Mouse (Mus musculus) forebrain, embryonic 14.5 days (tissue): Measurements from ENCODE around the gene Lrmda. TPM values are rescaled to one million over a fixed set of nuclear protein-coding genes. Genes with fewer than 3 reads are reported as not detected.

Experiments
- ATAC-seq: fragments of 200-750 bp; cut with Nextera tagmentation; 2 replicates; pipeline ENCODE4 v1.8.0; 2017; ENCODE audit warnings: mild to moderate bottlenecking, moderate library complexity
- DNase-seq: peaks from one replicate; pipeline ENCODE4 v3.0.0-alpha.2; 2015; ENCODE audit warnings: low spot score
- H3K27ac ChIP-seq: fragments of 300-500 bp; sonication (generic); 2 replicates; pipeline ENCODE4 v1.5.1; 2014; ENCODE audit warnings: low read depth, mild to moderate bottlenecking, control low read depth, low read length, moderate library complexity
- H3K27me3 ChIP-seq: fragments of 300-500 bp; sonication (generic); replicated peaks from 2 replicates; pipeline ENCODE4 v1.6.1; 2014; ENCODE audit warnings: low read length, control low read depth, mixed read lengths; ENCODE audit not compliant: control insufficient read depth, insufficient read depth
- H3K36me3 ChIP-seq: fragments of 300-500 bp; sonication (generic); 2 replicates; pipeline ENCODE4 v1.6.1; 2014; ENCODE audit warnings: low read length, control low read depth; ENCODE audit not compliant: control insufficient read depth, insufficient read depth
- H3K4me1 ChIP-seq: fragments of 300-500 bp; sonication (generic); 2 replicates; pipeline ENCODE4 v1.6.1; 2014; ENCODE audit warnings: antibody characterized with exemption, low read length, control low read depth; ENCODE audit not compliant: control insufficient read depth, insufficient read depth
- H3K4me2 ChIP-seq: fragments of 300-500 bp; sonication (generic); 2 replicates; pipeline ENCODE4 v1.6.1; 2014; ENCODE audit warnings: mild to moderate bottlenecking, control low read depth, low read length
- H3K4me3 ChIP-seq: fragments of 300-500 bp; sonication (generic); 2 replicates; pipeline ENCODE4 v1.5.1; 2014; ENCODE audit warnings: low read depth, low read length, control low read depth
- H3K9ac ChIP-seq: fragments of 300-500 bp; sonication (generic); 2 replicates; pipeline ENCODE4 v1.6.1; 2014; ENCODE audit warnings: mild to moderate bottlenecking, low read length, control low read depth, moderate library complexity
- H3K9me3 ChIP-seq: fragments of 300-500 bp; sonication (generic); replicated peaks from 2 replicates; pipeline ENCODE4 v1.6.1; 2016; ENCODE audit warnings: low read length, control low read depth, mixed read lengths; ENCODE audit not compliant: control insufficient read depth
- WGBS: fragments of 180-500 bp; shearing (Covaris S2); extraction: QIAGEN DNeasy Blood & Tissue Kit; methylation state at CpG from one replicate; pipeline ENCODE4 v1.1.7; 2014; 5-methylcytosine and 5-hydroxymethylcytosine counted together
- polyA plus RNA-seq: library from polyadenylated mRNA; unstranded; fragments of >200 nt; fragmentation: Nextera tagmentation; extraction: Ambion mirVana; gene quantifications from 2 replicates; pipeline ENCODE4 v1.2.1, GENCODE M21; 2014

Lrmda gene
- polyA plus RNA-seq, 1 experiment from 2014 or later, result not detected

DNA sequence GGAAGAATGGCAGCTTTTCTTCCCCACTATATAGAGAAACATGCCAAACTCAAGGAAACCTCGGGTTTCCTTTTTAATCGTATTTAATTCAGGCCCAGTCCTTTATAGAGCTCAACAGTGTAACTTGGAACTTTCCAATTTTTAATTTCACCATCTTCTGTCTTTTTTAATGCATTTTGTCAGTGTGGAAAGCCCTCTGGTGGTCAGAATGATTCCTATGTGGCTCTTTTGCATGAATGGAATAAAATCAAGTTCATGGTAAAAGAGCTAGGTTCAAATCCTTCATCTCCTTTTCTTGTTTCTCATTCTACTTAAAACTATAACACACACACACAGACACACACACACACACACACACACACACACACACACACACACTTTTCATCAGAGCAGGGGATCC is 425.0 kb downstream of the Lrmda start:
- Histone ChIP-seq H3K4me3 (no peak overlapping the region), H3K9me3 (no peaks in the 10 kb centered on the region), H3K27ac (no peak overlapping the region), H3K4me1 (peaks cover 16% of the 10 kb centered on the region), H3K9ac (no peak overlapping the region), H3K36me3 (no peaks in the 10 kb centered on the region), H3K27me3 (peaks cover 9% of the 10 kb centered on the region), H3K4me2 (no peak overlapping the region)
- 72% methylated on average over 2 of the region's 2 CpGs for WGBS
- ATAC-seq (no peak), DNase-seq (no peak)

DNA sequence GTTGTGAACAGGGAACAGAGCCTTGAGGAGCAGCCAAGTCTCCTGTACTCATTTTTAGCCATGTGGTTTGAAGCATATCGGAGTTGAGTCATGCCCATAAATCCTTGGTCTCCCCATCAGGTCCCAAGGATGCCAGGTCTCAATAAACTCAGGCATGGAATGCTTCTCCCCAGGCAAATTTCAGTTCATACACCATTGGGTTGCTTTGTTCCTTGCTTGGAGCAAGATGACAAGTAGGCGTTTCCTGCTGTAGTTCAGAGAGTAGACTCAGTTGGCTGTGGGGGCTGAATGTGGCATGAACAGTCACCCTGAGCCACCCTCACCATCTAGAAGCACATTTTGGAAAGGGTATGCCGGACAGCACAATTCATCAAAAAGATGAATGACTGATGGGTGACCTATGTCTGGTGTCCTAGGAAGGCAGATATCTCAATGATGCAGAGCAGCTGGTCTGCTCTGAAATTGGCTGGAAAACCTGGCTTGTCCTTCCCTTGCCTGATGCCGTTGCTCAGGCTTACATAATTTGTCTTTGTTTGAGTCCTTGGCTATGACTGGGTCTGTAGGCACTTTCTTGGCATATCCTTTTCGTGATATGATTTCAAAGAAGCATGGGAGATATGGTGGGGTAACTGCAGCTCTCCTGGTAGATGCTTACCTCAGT is 425.8 kb downstream of the Lrmda start:
- DNase-seq (no peak), ATAC-seq (no peak)
- Histone ChIP-seq H3K4me3 (no peak overlapping the region), H3K36me3 (no peaks in the 10 kb centered on the region), H3K27ac (no peak overlapping the region), H3K4me1 (peaks cover 14% of the 10 kb centered on the region), H3K9ac (no peak overlapping the region), H3K4me2 (no peak overlapping the region), H3K27me3 (peaks cover 7% of the 10 kb centered on the region; the same call in 1 of the 2 replicates), H3K9me3 (no peaks in the 10 kb centered on the region)
- WGBS, result 89% methylated on average over 5 of the region's 5 CpGs

DNA sequence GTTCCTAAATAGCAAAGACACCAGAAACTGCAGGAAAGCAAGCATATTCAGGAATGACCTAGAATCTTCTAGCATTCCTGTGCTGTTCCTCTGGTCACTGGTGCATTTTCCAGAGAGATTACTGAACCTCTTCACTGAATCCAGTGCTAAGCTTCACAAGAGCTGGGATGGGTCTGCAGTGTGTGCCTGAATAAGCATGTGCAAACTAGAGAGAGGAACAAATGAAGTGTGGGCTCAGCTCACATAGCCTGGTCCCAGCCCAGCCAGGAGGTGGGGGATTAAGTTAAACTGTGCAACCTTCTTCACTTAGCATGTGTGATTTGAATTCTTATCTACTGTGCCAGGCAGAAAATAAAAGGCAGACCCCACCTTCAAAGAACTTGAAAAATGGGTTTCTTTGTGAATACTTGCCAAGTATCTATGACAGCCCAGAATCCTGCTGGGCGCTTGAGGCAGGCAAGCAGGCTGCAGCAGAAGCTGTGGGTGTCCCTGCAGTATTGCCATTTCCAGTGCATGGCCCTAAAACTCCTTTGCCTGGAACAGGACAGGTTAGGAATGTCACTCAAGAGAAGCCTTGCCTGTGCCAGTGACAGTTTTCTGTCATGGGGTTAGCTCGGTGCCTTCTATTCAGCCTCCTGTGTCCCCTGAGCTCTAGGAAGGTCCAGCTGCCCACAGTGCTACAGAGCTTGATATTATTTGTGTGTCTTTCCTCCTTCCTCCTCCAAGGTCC is 426.5 kb downstream of the Lrmda start:
- WGBS, result 78% methylated on average over 2 of the region's 2 CpGs
- no peak for DNase-seq

DNA sequence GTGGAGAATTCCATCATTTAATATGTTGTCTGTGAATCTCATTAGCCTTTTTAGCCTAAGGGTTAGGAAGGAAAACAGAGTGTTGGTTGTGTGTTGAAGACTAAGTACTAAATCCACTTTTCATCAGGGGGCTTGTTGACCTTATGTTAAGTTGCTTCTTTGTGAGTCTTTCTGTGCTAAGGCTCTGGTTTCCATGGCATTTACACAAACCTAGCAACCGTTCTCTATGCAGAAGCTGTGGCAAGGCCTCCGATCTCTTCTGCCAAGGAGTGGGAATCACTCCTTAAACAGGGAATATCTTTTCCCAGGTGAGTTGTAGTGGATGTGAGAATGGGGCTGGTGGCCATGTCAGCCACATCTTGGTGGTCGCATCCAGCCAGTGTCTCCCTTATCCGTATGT is 432.1 kb downstream of the Lrmda start:
- no peak overlapping the region for H3K4me3 ChIP-seq
- peaks cover 4% of the 10 kb centered on the region for H3K27me3 ChIP-seq
- H3K27ac ChIP-seq, result no peak overlapping the region
- no peaks in the 10 kb centered on the region for H3K4me1 ChIP-seq
- WGBS, result 83% methylated on average over 4 of the region's 4 CpGs
- H3K9ac ChIP-seq, result no peak overlapping the region
- H3K4me2 ChIP-seq, result no peak overlapping the region
- no peaks in the 10 kb centered on the region for H3K36me3 ChIP-seq
- H3K9me3 ChIP-seq, result no peaks in the 10 kb centered on the region
- ATAC-seq (no peak), DNase-seq (no peak)

More for the DNA sequence above, 426.5 kb downstream of the Lrmda start:
- no peak overlapping the region for H3K27ac ChIP-seq
- ATAC-seq, result no peak
- H3K4me1 ChIP-seq, result peaks cover 7% of the 10 kb centered on the region; the same call in 1 of the 2 replicates
- H3K4me3 ChIP-seq, result no peak overlapping the region
- H3K9ac ChIP-seq, result no peak overlapping the region
- H3K36me3 ChIP-seq, result no peaks in the 10 kb centered on the region
- H3K27me3 ChIP-seq, result peaks cover 7% of the 10 kb centered on the region; the same call in 1 of the 2 replicates
- H3K4me2 ChIP-seq, result no peak overlapping the region
- no peaks in the 10 kb centered on the region for H3K9me3 ChIP-seq

DNA sequence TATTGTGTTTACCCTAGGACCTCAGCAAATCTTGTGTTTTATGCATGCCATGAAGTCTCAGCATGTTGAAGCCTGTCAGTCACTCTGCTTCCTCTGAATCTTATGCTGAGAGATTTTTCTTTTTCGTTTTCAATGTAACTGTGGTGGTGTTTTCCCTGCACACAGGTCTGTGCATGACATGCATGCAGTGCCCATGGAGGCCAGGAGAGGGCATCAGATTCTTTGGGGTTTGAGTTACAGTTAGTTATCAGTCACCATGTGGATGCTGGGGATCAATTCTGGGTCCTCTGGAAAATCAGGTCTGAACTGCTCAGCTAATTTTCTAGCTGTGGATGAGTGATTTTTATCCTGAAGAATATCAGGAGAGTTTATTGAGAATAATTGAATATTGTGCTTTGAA is 444.8 kb downstream of the Lrmda start:
- Histone ChIP-seq H3K9ac (no peak overlapping the region), H3K9me3 (peaks cover 3% of the 10 kb centered on the region; the same call in 1 of the 2 replicates), H3K36me3 (no peaks in the 10 kb centered on the region), H3K27me3 (no peaks in the 10 kb centered on the region), H3K4me3 (no peak overlapping the region), H3K27ac (no peak overlapping the region), H3K4me2 (no peak overlapping the region), H3K4me1 (no peaks in the 10 kb centered on the region)
- ATAC-seq, result no peak
- no peak for DNase-seq
- WGBS, result 79% methylated on average over 1 of the region's 1 CpGs

DNA sequence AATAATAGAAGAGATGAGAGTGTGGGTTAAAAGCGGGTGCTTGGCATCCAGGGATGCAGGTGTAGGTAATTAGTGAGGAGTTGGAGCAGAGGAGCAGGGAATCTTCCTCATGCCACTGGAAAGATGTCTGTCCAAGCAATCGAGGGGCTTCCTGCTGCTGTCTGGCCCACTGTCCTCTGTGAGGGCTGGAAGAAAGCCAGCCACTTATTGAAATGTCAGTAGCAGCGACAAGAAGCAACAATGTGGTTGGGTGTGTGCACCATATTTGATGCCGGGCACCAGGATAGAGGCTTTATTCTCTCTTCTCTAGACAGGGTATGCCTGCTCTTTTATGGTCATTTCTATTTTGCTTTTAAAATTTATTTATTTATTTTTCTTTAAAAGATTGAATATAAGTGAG is 451.5 kb downstream of the Lrmda start:
- H3K9me3 ChIP-seq, result no peaks in the 10 kb centered on the region
- no peak overlapping the region for H3K27ac ChIP-seq
- 74% methylated on average over 4 of the region's 4 CpGs for WGBS
- no peaks in the 10 kb centered on the region for H3K36me3 ChIP-seq
- H3K9ac ChIP-seq, result no peak overlapping the region
- DNase-seq (no peak), ATAC-seq (no peak)
- no peak overlapping the region for H3K4me2 ChIP-seq
- no peaks in the 10 kb centered on the region for H3K27me3 ChIP-seq
- no peak overlapping the region for H3K4me3 ChIP-seq
- no peaks in the 10 kb centered on the region for H3K4me1 ChIP-seq

DNA sequence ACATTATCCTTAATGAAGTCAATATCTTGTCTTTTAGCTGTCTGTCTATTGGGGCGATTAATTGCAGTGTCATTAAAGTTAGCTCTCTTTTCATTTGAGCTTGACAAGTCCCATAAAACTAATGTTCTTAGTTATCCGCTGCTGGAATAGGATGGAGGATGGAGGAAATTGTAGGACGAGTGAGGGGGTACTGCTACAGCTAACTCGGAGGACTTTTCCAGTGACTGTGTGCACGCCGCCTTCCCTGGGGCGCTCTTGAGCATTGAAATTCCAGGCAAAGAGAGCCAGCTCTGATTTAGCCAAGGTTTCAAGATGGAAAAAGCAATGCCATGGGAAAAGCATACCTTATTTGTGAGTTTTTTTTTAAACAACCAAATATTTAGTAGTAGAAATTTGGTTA is 453.9 kb downstream of the Lrmda start:
- no peaks in the 10 kb centered on the region for H3K9me3 ChIP-seq
- ATAC-seq (no peak), DNase-seq (no peak)
- WGBS, result 79% methylated on average over 7 of the region's 7 CpGs
- H3K4me3 ChIP-seq, result no peak overlapping the region
- H3K27me3 ChIP-seq, result no peaks in the 10 kb centered on the region
- H3K4me2 ChIP-seq, result no peak overlapping the region
- no peaks in the 10 kb centered on the region for H3K36me3 ChIP-seq
- H3K27ac ChIP-seq, result no peak overlapping the region
- H3K4me1 ChIP-seq, result no peaks in the 10 kb centered on the region
- no peak overlapping the region for H3K9ac ChIP-seq

DNA sequence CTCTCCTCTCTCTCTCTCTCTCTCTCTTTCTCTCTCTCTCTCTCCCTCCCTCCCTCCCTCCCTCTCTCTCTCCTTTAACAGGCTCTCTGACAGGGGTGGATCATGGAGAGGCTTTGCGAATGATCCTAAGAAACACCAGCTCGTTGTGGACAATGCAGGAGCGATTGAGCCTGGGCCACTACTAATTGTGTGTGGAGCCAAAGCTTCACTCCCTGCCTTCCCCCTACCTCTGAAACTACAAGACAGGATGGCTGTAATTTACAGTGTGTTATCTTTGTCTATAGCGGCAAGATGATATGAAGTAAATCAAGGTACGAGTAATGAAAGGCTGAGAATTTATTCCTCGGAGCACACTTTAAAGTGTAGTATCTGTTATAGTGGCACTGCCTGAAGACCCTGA is 454.5 kb downstream of the Lrmda start:
- Histone ChIP-seq H3K27me3 (no peaks in the 10 kb centered on the region), H3K4me2 (no peak overlapping the region), H3K4me3 (no peak overlapping the region), H3K36me3 (no peaks in the 10 kb centered on the region), H3K9ac (no peak overlapping the region), H3K4me1 (no peaks in the 10 kb centered on the region), H3K27ac (no peak overlapping the region), H3K9me3 (no peaks in the 10 kb centered on the region)
- ATAC-seq, result no peak
- DNase-seq, result no peak
- WGBS, result 64% methylated on average over 6 of the region's 6 CpGs

DNA sequence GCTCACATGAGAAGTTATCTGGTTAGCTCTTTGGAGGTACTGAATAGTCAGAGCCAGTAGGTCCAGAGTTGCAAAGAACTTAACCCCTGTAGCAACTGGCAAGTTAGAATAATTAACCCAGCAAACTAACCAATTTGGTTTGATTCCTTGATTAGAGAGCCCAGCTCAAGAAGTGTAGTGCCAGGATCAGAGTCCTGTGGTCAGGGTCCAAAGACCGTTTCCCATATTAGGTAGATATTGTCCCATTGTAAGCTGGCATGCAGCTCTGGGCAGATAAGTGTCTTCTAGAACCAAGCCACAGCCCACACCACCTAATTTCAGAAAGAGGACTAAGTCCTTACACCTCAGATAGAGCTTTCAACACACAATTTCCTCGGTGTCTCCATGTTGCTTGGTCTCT is 473.8 kb downstream of the Lrmda start:
- Histone ChIP-seq H3K27me3 (no peaks in the 10 kb centered on the region), H3K36me3 (no peaks in the 10 kb centered on the region), H3K4me2 (no peak overlapping the region), H3K27ac (no peak overlapping the region), H3K4me1 (no peaks in the 10 kb centered on the region), H3K4me3 (no peak overlapping the region), H3K9me3 (no peaks in the 10 kb centered on the region), H3K9ac (no peak overlapping the region)
- WGBS, result 94% methylated on average over 2 of the region's 2 CpGs
- DNase-seq (no peak), ATAC-seq (no peak)
